Mouse (Mus musculus) embryonic facial prominence, embryonic 12.5 days (tissue): Measurements from ENCODE around the gene Ggt6. TPM values are rescaled to one million over a fixed set of nuclear protein-coding genes. Genes with fewer than 3 reads are reported as not detected.
A peak's percentile ranks its signal among the peaks of the same experiment; 100 is the strongest.

Source experiments
- ATAC-seq: fragments of 200-750 bp; cut with Nextera tagmentation; 2 replicates; pipeline ENCODE4 v1.8.0; 2017; ENCODE audit not compliant: insufficient number of reproducible peaks, insufficient read depth, low FRiP score, low TSS enrichment
- H3K27ac ChIP-seq: fragments of 300-500 bp; sonication (generic); 2 replicates; pipeline ENCODE4 v1.5.1; 2016; ENCODE audit warnings: mild to moderate bottlenecking
- H3K27me3 ChIP-seq: fragments of 300-500 bp; sonication (generic); 2 replicates; pipeline ENCODE4 v1.6.1; 2016; ENCODE audit warnings: mild to moderate bottlenecking, moderate library complexity
- H3K36me3 ChIP-seq: fragments of 300-500 bp; sonication (generic); 2 replicates; pipeline ENCODE4 v1.6.1; 2016; ENCODE audit warnings: mild to moderate bottlenecking
- H3K4me1 ChIP-seq: fragments of 300-500 bp; sonication (generic); 2 replicates; pipeline ENCODE4 v1.6.1; 2016
- H3K4me2 ChIP-seq: fragments of 300-500 bp; sonication (generic); replicated peaks from 2 replicates; pipeline ENCODE4 v1.6.1; 2016; ENCODE audit warnings: mild to moderate bottlenecking, moderate library complexity
- H3K4me3 ChIP-seq: fragments of 300-500 bp; sonication (generic); 2 replicates; pipeline ENCODE4 v1.5.1; 2016; ENCODE audit warnings: mild to moderate bottlenecking
- H3K9ac ChIP-seq: fragments of 300-500 bp; sonication (generic); 2 replicates; pipeline ENCODE4 v1.6.1; 2016; ENCODE audit warnings: mild to moderate bottlenecking, moderate library complexity
- H3K9me3 ChIP-seq: fragments of 300-500 bp; sonication (generic); 2 replicates; pipeline ENCODE4 v1.6.1; 2016; ENCODE audit warnings: mild to moderate bottlenecking, moderate library complexity
- WGBS: fragments of 180-500 bp; shearing (Covaris S2); methylation state at CpG from one replicate; pipeline ENCODE4 v1.1.7; 2016; 5-methylcytosine and 5-hydroxymethylcytosine counted together
- polyA plus RNA-seq: library from polyadenylated mRNA; unstranded; fragments of >200 nt; fragmentation: Nextera tagmentation; extraction: Ambion mirVana; gene quantifications from 2 replicates; pipeline ENCODE4 v1.2.1, GENCODE M21; 2016

Gene Ggt6
- polyA plus RNA-seq, 1 experiment from 2014 or later, result 0.09 TPM

DNA sequence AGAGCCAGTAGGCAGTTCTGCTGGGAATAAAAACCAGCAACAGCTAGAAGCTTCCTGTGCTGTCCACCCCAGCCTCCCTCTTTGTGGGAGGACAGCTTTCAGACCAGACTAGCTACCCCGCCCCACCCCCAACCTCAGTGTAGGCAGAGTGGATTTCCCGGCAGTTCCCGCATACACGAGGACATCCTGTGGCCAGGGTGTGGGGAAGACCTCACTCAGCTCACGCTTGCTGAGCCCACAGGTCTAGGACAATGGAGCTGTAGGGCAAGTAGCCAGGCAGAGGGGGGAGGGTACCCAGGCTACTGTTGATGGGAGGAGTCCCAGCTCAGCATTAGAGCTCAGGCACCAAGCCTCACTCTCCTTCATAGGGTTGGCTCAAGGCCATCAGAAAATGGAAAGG lies 33.9 kb downstream of the Ggt6 start:
- H3K9me3 ChIP-seq, result no peaks in the 10 kb centered on the region
- H3K4me1 ChIP-seq, result peaks cover 31% of the 10 kb centered on the region
- no peaks in the 10 kb centered on the region for H3K36me3 ChIP-seq
- H3K9ac ChIP-seq, result no peak overlapping the region
- H3K4me2 ChIP-seq, result no peak overlapping the region
- no peak for ATAC-seq
- no peak overlapping the region for H3K4me3 ChIP-seq
- 18% methylated on average over 5 of the region's 5 CpGs for WGBS
- H3K27ac ChIP-seq, result 0 out of 2 replicates have a peak overlapping the region, but pooled peaks have one; percentile 69
- no peaks in the 10 kb centered on the region for H3K27me3 ChIP-seq

DNA sequence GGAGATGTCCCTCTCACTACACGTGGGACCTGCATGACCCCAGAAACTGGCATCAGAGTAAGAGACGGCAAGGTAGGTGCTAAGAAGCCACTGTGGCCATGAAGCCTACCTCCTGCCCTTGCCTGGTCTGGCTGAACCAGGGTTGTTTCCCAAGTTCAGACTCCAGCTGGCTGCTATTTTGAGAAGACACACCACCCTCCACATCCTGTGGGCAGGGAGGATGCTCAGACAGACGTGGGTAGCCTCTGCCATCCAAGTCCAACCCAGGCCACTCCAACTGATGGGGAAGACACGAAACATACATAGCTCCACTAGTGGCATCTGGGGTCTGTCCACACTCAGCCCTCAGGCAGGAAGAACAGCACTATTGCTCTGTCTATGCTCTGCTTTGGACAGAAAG lies 34.7 kb downstream of the Ggt6 start:
- H3K36me3 ChIP-seq, result no peaks in the 10 kb centered on the region
- WGBS, result 60% methylated on average over 4 of the region's 4 CpGs
- no peak for ATAC-seq
- 0 out of 2 replicates have a peak overlapping the region, but pooled peaks have one; percentile 41 for H3K27ac ChIP-seq
- no peaks in the 10 kb centered on the region for H3K9me3 ChIP-seq
- no peak overlapping the region for H3K9ac ChIP-seq
- H3K27me3 ChIP-seq, result no peaks in the 10 kb centered on the region
- no peak overlapping the region for H3K4me2 ChIP-seq
- peaks cover 31% of the 10 kb centered on the region for H3K4me1 ChIP-seq
- H3K4me3 ChIP-seq, result no peak overlapping the region

DNA sequence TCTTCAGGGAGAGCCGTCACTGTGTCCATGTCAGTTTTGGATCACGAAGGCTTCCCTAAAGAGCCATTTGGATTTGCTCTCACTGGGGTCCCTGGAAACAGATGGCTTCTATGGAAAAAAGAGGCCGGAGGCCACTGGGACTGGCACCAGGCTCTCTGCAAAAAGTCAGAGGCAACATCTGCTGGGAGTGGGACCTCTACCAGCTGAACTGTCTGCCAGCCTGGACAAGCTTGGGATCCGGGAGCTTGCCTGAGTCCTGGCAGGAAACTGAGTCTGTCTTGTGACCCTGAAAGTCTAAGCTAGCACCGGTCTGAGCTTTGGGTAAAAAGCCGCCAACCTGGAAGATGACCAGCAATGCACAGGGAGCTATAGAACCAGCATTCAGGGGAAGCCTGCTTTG lies 36.1 kb downstream of the Ggt6 start:
- H3K36me3 ChIP-seq, result no peaks in the 10 kb centered on the region
- H3K4me1 ChIP-seq, result peaks cover 27% of the 10 kb centered on the region
- no peak overlapping the region for H3K4me2 ChIP-seq
- 85% methylated on average over 6 of the region's 6 CpGs for WGBS
- H3K4me3 ChIP-seq, result no peak overlapping the region
- no peak overlapping the region for H3K27ac ChIP-seq
- no peaks in the 10 kb centered on the region for H3K27me3 ChIP-seq
- no peak for ATAC-seq
- no peaks in the 10 kb centered on the region for H3K9me3 ChIP-seq
- no peak overlapping the region for H3K9ac ChIP-seq

DNA sequence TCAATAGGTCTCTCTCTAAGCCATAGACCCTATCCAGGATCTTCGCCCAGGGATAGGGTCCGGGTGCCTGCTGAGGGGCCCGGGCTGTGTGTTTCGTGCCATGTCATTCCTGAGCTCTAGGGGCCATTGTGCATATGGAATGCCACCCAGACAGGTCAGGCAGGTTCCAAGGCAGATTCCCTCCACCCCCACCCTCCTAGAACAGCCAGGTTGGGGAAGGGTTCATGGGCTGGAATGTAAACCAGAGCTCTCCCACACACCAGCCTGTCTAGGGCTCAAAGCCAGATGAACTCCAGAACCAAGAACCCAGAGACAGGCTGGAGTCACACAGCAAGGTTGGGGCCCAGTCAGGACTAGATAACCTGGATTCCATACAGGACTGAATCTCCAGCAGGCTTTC lies 38.2 kb downstream of the Ggt6 start:
- peaks cover 21% of the 10 kb centered on the region for H3K4me1 ChIP-seq
- no peaks in the 10 kb centered on the region for H3K9me3 ChIP-seq
- no peaks in the 10 kb centered on the region for H3K36me3 ChIP-seq
- no peak overlapping the region for H3K27ac ChIP-seq
- ATAC-seq, result no peak
- H3K27me3 ChIP-seq, result no peaks in the 10 kb centered on the region
- no peak overlapping the region for H3K9ac ChIP-seq
- H3K4me2 ChIP-seq, result no peak overlapping the region
- WGBS, result 73% methylated on average over 4 of the region's 4 CpGs
- no peak overlapping the region for H3K4me3 ChIP-seq

DNA sequence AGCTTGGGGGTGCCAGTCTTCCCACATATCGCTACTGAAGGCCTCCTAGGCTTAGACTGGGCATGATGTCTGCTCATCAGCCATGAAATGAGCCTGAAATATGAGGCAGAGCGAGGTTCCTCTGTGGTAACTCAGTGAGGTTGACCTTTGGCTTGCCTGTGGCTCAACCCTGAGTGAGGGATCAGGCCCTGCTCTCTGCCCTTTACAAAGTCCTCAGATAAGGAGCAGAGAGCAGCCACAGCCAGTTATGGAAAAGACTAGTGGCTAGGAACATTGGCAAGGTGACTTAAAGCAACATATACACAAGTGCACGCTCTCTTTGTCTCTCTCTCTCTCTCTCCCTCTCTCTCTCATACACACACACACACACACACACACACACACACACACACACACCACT lies 39.6 kb downstream of the Ggt6 start:
- WGBS, result 65% methylated on average over 3 of the region's 3 CpGs
- no peak overlapping the region for H3K9ac ChIP-seq
- H3K27ac ChIP-seq, result no peak overlapping the region
- no peaks in the 10 kb centered on the region for H3K9me3 ChIP-seq
- H3K36me3 ChIP-seq, result no peaks in the 10 kb centered on the region
- H3K4me3 ChIP-seq, result no peak overlapping the region
- H3K4me2 ChIP-seq, result no peak overlapping the region
- H3K27me3 ChIP-seq, result no peaks in the 10 kb centered on the region
- H3K4me1 ChIP-seq, result peaks cover 10% of the 10 kb centered on the region
- no peak for ATAC-seq

DNA sequence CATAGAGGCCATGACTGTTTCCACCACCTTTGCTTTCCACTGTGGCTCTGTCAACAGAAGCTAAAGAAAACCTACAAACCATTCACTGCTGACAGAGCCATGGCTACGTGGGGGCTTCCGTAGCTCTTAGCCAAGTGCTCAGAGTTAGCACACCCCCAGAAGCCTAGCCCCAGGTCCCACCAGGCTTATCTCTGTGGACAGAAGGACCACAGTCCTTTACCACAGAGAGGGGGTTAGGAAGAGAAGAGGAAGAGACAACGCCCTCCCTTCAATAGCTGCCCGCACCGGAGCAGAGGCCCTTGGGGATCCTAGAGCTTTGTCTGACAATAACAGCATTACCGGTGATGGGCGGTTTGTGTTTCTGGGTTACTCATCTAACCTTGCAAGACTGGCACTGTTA lies 40.1 kb downstream of the Ggt6 start:
- H3K27ac ChIP-seq, result no peak overlapping the region
- no peak overlapping the region for H3K9ac ChIP-seq
- no peak overlapping the region for H3K4me3 ChIP-seq
- ATAC-seq, result no peak
- no peaks in the 10 kb centered on the region for H3K36me3 ChIP-seq
- 76% methylated on average over 7 of the region's 7 CpGs for WGBS
- no peak overlapping the region for H3K4me2 ChIP-seq
- peaks cover 10% of the 10 kb centered on the region for H3K4me1 ChIP-seq
- no peaks in the 10 kb centered on the region for H3K27me3 ChIP-seq
- H3K9me3 ChIP-seq, result no peaks in the 10 kb centered on the region

DNA sequence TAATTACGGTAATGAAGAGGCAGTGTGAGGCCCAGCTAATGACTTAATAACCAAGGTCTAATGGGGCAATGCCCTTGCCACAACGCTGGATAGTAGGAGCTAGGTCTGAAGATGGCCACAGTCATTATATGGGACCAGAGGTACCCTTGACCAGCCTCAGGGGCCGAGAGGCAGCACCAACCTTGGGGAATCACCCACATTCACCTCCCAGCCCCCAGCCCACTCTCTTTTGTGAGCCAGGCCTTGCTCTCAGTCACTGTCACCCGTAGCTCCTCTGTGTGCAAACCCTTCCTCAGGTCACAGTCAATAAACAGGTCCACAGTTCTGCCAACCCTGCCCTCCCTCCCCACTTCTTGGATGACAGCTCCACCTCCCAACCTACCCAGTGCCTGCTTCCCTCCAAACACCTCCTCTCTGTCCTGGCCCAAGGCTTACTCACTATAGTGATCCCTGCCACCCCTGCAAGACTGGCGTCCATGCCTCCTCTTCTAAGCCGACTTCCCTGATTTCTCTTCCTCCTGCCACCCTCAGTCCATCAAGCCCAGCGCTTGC lies 40.8 kb downstream of the Ggt6 start:
- H3K27me3 ChIP-seq, result no peaks in the 10 kb centered on the region
- 79% methylated on average over 7 of the region's 7 CpGs for WGBS
- H3K27ac ChIP-seq, result no peak overlapping the region
- H3K9ac ChIP-seq, result no peak overlapping the region
- ATAC-seq, result no peak
- H3K4me3 ChIP-seq, result no peak overlapping the region
- H3K36me3 ChIP-seq, result no peaks in the 10 kb centered on the region
- no peaks in the 10 kb centered on the region for H3K9me3 ChIP-seq
- H3K4me1 ChIP-seq, result peaks cover 10% of the 10 kb centered on the region
- no peak overlapping the region for H3K4me2 ChIP-seq

DNA sequence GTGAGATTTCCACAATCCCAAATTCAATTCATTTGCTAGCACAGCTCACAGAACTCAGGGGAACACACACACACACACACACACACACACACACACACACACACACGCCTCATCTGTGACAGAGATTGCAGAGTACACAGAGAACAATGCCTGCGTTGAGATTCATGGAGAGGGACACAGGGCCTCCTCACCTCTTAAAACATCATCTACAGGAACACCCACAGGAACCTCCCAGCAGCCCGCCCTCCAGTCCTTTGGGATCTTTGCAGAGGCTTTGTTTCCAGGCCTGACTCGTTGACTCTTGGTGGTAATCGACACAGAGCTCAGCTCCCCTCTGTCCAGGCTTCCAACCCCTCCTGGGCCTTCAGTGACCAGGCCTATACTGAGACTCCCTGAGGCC lies 41.9 kb downstream of the Ggt6 start:
- Histone ChIP-seq H3K4me3 (no peak overlapping the region), H3K36me3 (no peaks in the 10 kb centered on the region), H3K9me3 (no peaks in the 10 kb centered on the region), H3K27ac (0 out of 2 replicates have a peak overlapping the region, but pooled peaks have one; percentile 25), H3K4me1 (peaks cover 10% of the 10 kb centered on the region), H3K4me2 (no peak overlapping the region), H3K9ac (no peak overlapping the region), H3K27me3 (no peaks in the 10 kb centered on the region)
- WGBS, result 39% methylated on average over 5 of the region's 5 CpGs
- no peak for ATAC-seq

DNA sequence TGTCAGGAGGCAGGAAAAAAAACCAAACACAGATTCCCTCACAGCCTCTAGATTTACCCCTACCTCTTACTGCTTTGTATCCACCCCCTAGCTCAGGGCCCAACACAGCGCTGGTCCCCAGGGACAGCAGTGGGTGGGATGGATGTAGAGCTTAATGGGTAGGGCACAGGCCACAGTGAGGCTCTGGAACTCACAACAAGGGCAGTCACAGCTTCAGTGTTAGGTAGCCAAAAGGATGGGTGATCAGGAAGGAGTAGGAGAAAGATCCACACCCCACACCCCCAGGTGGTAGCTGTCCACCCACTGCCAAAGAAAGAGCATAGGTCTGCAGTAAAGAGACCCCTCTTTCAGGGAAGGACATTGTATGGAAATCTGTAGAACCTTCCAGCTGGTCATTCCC lies 42.3 kb downstream of the Ggt6 start:
- H3K4me1 ChIP-seq, result peaks cover 10% of the 10 kb centered on the region

DNA sequence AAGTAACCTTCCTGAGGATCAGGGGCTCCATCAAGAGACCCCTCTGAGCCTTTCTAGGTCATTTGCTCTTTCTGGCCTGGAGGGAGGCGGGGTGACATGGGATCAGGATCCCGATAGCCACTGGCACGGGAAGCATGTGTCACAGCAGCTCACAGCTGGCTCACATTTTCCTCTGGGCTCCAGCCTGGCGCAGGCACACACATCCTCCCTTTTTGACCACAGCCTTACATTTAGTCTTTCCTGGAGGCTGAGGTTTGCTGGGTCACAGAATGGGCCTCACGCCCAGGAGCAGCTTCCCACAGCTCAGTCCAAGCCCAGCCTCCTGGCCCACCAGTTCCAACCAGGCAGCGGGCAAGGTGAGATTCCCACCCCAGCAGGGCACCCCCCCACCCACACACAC lies 42.9 kb downstream of the Ggt6 start:
- Histone ChIP-seq H3K4me1 (peaks cover 10% of the 10 kb centered on the region), H3K36me3 (no peaks in the 10 kb centered on the region), H3K4me3 (no peak overlapping the region), H3K9ac (no peak overlapping the region), H3K9me3 (no peaks in the 10 kb centered on the region), H3K27me3 (no peaks in the 10 kb centered on the region), H3K4me2 (no peak overlapping the region), H3K27ac (no peak overlapping the region)
- no peak for ATAC-seq
- 48% methylated on average over 6 of the region's 6 CpGs for WGBS

More for the DNA sequence above, 42.3 kb downstream of the Ggt6 start:
- no peaks in the 10 kb centered on the region for H3K27me3 ChIP-seq
- H3K4me3 ChIP-seq, result no peak overlapping the region
- H3K4me2 ChIP-seq, result no peak overlapping the region
- ATAC-seq, result no peak
- H3K36me3 ChIP-seq, result no peaks in the 10 kb centered on the region
- H3K9ac ChIP-seq, result no peak overlapping the region
- 0 out of 2 replicates have a peak overlapping the region, but pooled peaks have one; percentile 25 for H3K27ac ChIP-seq
- no peaks in the 10 kb centered on the region for H3K9me3 ChIP-seq
- 85% methylated on average over 1 of the region's 1 CpGs for WGBS

DNA sequence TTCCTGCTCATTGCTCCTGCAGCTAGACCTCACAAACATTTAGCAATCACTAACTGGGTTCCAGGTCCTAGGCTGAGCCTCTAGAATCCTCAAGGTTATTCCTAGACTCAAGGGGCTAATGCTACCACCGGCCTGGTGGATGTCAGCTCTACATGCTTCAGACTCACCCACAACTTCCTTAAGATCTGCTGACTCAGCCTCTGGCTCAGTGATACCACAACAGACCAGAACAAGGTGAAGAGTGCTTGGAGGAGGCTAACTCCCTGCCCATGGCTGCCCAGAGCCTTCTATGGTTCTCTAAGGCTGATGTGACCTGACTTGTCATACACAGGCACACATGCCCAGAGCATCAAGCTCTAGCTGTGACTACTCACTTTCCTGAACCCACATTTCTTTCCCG lies 44.2 kb downstream of the Ggt6 start:
- no peak overlapping the region for H3K9ac ChIP-seq
- 76% methylated on average over 2 of the region's 2 CpGs for WGBS
- no peaks in the 10 kb centered on the region for H3K27me3 ChIP-seq
- no peak overlapping the region for H3K4me2 ChIP-seq
- no peak overlapping the region for H3K27ac ChIP-seq
- H3K4me3 ChIP-seq, result no peak overlapping the region
- no peak for ATAC-seq
- H3K36me3 ChIP-seq, result no peaks in the 10 kb centered on the region
- H3K9me3 ChIP-seq, result no peaks in the 10 kb centered on the region
- peaks cover 10% of the 10 kb centered on the region for H3K4me1 ChIP-seq

DNA sequence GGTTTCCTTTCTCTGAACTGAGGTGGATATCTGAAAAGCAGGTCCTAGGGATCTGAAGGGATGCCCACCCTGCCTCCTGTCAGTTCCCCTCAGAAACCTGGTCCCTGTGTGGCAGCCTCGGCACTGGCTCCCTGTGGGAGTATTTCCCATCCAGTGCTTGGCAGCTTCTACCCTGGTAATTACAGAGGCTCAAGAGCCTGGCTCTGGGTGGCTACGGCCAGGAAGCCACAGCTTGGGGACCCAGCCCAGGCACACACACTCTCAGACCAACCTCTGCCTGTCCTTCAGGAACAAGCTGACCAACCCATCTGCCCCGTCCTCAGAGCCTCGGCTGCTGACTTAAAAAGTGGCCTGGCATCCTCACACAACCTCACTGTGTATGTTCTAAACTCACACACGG lies 46.0 kb downstream of the Ggt6 start:
- Histone ChIP-seq H3K9me3 (no peaks in the 10 kb centered on the region), H3K4me1 (peaks cover 10% of the 10 kb centered on the region), H3K27me3 (0 out of 2 replicates have a peak, but pooled peaks cover 3% of the 10 kb centered on the region), H3K4me2 (no peak overlapping the region), H3K4me3 (no peak overlapping the region), H3K36me3 (no peaks in the 10 kb centered on the region), H3K27ac (no peak overlapping the region), H3K9ac (no peak overlapping the region)
- 67% methylated on average over 5 of the region's 5 CpGs for WGBS
- ATAC-seq, result no peak

DNA sequence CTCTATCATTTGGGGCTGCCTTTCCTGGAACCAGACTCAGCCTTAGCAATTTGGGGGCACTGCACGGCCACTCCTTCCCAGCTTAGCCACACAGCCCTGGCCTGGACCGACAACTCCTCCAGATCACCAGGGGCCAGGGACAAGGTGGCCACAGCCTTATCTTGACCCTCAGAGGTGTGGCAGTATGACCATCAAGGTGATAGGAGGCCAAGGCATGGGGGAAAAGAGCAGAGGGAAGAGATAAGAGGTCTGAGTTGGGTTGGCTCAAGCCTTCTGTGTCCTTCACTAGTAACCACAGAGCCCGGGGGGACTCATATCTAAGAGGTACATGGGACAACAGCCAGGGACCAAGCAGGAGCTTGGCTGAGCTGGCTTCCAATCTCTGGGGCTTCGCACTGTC lies 46.6 kb downstream of the Ggt6 start:
- 88% methylated on average over 4 of the region's 4 CpGs for WGBS
- H3K4me2 ChIP-seq, result no peak overlapping the region
- H3K27ac ChIP-seq, result no peak overlapping the region
- ATAC-seq, result no peak
- H3K4me3 ChIP-seq, result no peak overlapping the region
- H3K9me3 ChIP-seq, result no peaks in the 10 kb centered on the region
- no peak overlapping the region for H3K9ac ChIP-seq
- H3K27me3 ChIP-seq, result peaks cover 8% of the 10 kb centered on the region; the same call in 1 of the 2 replicates
- no peaks in the 10 kb centered on the region for H3K36me3 ChIP-seq
- H3K4me1 ChIP-seq, result peaks cover 10% of the 10 kb centered on the region
